Mouse (Mus musculus) G1E (cell line): ENCODE measurements around the gene Skap1. TPM values are rescaled to one million over a fixed set of nuclear protein-coding genes. Genes with fewer than 3 reads are reported as not detected.

Experiments used
- ATAC-seq: 2 replicates; pipeline ENCODE4 v1.8.0; 2016; ENCODE audit warnings: mild to moderate bottlenecking; ENCODE audit not compliant: insufficient number of reproducible peaks, poor library complexity, low FRiP score, severe bottlenecking; ENCODE audit errors: extremely low read depth
- DNase-seq: peaks from one replicate; pipeline ENCODE4 v3.0.0; 2012; ENCODE audit warnings: low spot score
- H3K27me3 ChIP-seq: 2 replicates; pipeline ENCODE4 v1.6.1; 2012; ENCODE audit warnings: mild to moderate bottlenecking, low read length, inconsistent platforms; ENCODE audit not compliant: insufficient read depth
- H3K36me3 ChIP-seq: replicated peaks from 2 replicates; pipeline ENCODE3; 2012; ENCODE audit warnings: mild to moderate bottlenecking, inconsistent platforms
- H3K4me1 ChIP-seq: 2 replicates; pipeline ENCODE4 v1.6.1; 2012; ENCODE audit warnings: low read depth, low read length, inconsistent platforms, mixed read lengths; ENCODE audit not compliant: insufficient read depth
- H3K4me3 ChIP-seq: 2 replicates; pipeline ENCODE4 v1.5.1; 2012; ENCODE audit warnings: low read depth, mild to moderate bottlenecking, inconsistent platforms, low read length, moderate library complexity, mixed read lengths
- H3K9me3 ChIP-seq: replicated peaks from 2 replicates; pipeline ENCODE4 v1.6.1; 2012; ENCODE audit warnings: inconsistent platforms
- CTCF ChIP-seq: IDR thresholded peaks from 2 replicates; pipeline ENCODE4 v1.5.1; 2012; ENCODE audit warnings: low read depth, low read length, inconsistent platforms, mixed read lengths
- GATA1 ChIP-seq: IDR thresholded peaks from 2 replicates; pipeline ENCODE4 v1.6.1; 2012; ENCODE audit warnings: borderline replicate concordance, low read length, inconsistent platforms, mixed read lengths
- GATA2 ChIP-seq: IDR thresholded peaks from 2 replicates; pipeline ENCODE4 v1.6.1; 2012; ENCODE audit warnings: low read depth, low read length, inconsistent platforms, borderline replicate concordance
- POLR2AphosphoS5 ChIP-seq: IDR thresholded peaks from 2 replicates; pipeline ENCODE4 v1.6.1; 2012; ENCODE audit warnings: low read depth, low read length, inconsistent platforms; ENCODE audit not compliant: insufficient replicate concordance
- TAL1 ChIP-seq: conservative IDR thresholded peaks from 2 replicates; pipeline ENCODE4 v1.6.1; 2012; ENCODE audit warnings: low read depth, low read length, inconsistent platforms, mixed read lengths
- polyA plus RNA-seq: library from polyadenylated mRNA; stranded (reverse); fragments of >175 nt; gene quantifications from 2 replicates; pipeline ENCODE4 v1.2.3, GENCODE M21; 2012
- total RNA-seq, 2 experiments: library from RNA; stranded (forward) in 1 of 2; stranded (reverse) in 1 of 2; fragments of 200-1000 nt in 1 of 2; fragments of >200 nt in 1 of 2; fragmentation: Nextera tagmentation in 1 of 2; gene quantifications; 2 replicates each; pipeline ENCODE4 v1.2.3; 2014 to 2017

The Skap1 gene
- total and polyA plus RNA-seq, 3 experiments = 0.55 TPM; not detected in 2

GRCm38 (mm10) chr11:96441546-96442185 is 22.7 kb upstream of the Skap1 start:
- no peak for DNase-seq
- no peak for TF ChIP-seq TAL1
- TF ChIP-seq GATA1 = no peak
- TF ChIP-seq CTCF = no peak
- no peak for TF ChIP-seq POLR2AphosphoS5
- TF ChIP-seq GATA2 = no peak
- H3K4me3 ChIP-seq = no peak overlapping the region
- H3K9me3 ChIP-seq = no peaks in the 10 kb centered on the region
- no peaks in the 10 kb centered on the region for H3K36me3 ChIP-seq
- peaks cover 6% of the 10 kb centered on the region; the same call in 1 of the 2 replicates for H3K4me1 ChIP-seq
- H3K27me3 ChIP-seq = 0 out of 2 replicates have a peak, but pooled peaks cover 8% of the 10 kb centered on the region
- no peak for ATAC-seq

DNA sequence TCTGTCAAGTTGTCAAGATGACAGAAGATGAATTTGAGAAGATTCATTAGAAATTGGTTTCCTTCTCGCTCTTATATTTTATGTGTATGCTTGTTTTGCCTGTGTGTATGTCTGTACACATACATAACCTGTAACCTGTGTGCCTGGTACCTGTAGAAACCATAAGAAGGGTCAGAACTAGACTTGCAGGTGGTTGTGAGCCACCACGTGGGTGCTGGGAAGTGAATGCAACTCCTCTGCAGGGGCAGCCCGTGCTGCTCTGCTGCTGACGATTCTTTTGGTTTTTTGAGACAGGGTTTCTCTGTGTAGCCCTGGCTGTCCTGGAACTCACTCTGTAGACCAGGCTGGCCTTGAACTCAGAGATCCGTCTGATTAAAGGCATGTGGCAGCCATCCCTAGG is 21.9 kb upstream of the Skap1 start:
- peaks cover 6% of the 10 kb centered on the region; the same call in 1 of the 2 replicates for H3K4me1 ChIP-seq
- H3K36me3 ChIP-seq = no peaks in the 10 kb centered on the region
- TF ChIP-seq CTCF (no peak), GATA1 (no peak), TAL1 (no peak), GATA2 (no peak)
- DNase-seq (no peak), ATAC-seq (no peak)
- no peak overlapping the region for H3K4me3 ChIP-seq
- no peaks in the 10 kb centered on the region for H3K9me3 ChIP-seq
- 0 out of 2 replicates have a peak, but pooled peaks cover 8% of the 10 kb centered on the region for H3K27me3 ChIP-seq

DNA sequence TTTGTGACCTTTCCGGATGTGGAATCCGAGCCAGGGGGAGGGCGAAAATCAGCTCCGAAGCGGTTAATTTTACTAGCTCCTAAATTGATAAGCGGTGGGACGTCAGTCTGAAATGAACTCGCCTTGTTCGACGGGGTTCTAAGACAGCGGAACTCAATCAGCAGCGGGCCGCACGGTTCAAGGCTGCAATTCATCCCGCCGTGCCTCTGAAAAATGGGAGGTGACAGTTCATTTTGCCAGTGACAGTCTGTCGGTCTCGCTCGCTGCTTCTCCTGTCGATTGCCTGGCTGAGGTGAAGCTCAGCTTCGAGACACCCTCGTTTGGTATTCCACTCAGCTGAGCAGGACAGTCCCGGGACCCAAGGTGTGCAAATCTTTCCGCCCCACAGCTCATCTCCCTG is 16.5 kb upstream of the Skap1 start:
- Histone ChIP-seq H3K9me3 (no peaks in the 10 kb centered on the region), H3K27me3 (peaks cover 9% of the 10 kb centered on the region; the same call in 1 of the 2 replicates)
- no peak for TF ChIP-seq TAL1
- TF ChIP-seq CTCF = no peak
- no peak for TF ChIP-seq POLR2AphosphoS5
- TF ChIP-seq GATA2 = no peak
- TF ChIP-seq GATA1 = no peak

DNA sequence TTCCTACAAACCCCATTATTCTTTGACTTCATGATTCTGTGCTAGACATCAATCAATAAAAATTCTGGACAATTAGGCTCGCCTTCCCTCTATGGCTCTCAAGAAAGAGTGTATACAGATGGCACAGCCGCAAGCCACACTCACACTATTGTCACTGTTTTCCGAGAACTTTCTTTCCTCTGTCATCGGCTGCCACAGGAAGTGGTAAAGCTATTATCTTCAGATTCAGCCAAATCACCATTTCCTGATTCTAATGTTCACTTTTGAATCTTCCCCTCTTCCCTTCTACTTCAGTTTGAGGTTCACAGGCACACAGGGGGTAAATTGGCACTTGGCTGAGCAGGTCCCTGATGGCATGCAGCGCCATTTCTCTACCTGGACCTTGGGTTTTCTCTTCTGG is 9.3 kb upstream of the Skap1 start:
- peaks cover 54% of the 10 kb centered on the region for H3K4me1 ChIP-seq
- TF ChIP-seq GATA1 = no peak
- no peak for TF ChIP-seq POLR2AphosphoS5
- no peak for TF ChIP-seq GATA2
- TF ChIP-seq CTCF = no peak
- TF ChIP-seq TAL1 = no peak
- H3K36me3 ChIP-seq = no peaks in the 10 kb centered on the region
- DNase-seq (no peak), ATAC-seq (peak; percentile 36; the same call in 1 of the 2 replicates)
- no peaks in the 10 kb centered on the region for H3K9me3 ChIP-seq
- H3K27me3 ChIP-seq = peaks cover 4% of the 10 kb centered on the region; the same call in 1 of the 2 replicates
- no peak overlapping the region for H3K4me3 ChIP-seq

More for the DNA sequence above, 16.5 kb upstream of the Skap1 start:
- Histone ChIP-seq H3K36me3 (no peaks in the 10 kb centered on the region), H3K4me1 (peaks cover 4% of the 10 kb centered on the region; the same call in 1 of the 2 replicates), H3K4me3 (no peak overlapping the region)
- no peak for ATAC-seq
- DNase-seq = no peak

- peaks cover 60% of the 10 kb centered on the region for H3K4me1 ChIP-seq
- ATAC-seq (no peak), DNase-seq (no peak)
- H3K4me3 ChIP-seq = no peak overlapping the region
- H3K36me3 ChIP-seq = no peaks in the 10 kb centered on the region
- TF ChIP-seq TAL1 = no peak
- no peak for TF ChIP-seq CTCF
- TF ChIP-seq POLR2AphosphoS5 = no peak
- no peak for TF ChIP-seq GATA2
- TF ChIP-seq GATA1 = no peak
- peaks cover 4% of the 10 kb centered on the region; the same call in 1 of the 2 replicates for H3K27me3 ChIP-seq
- no peaks in the 10 kb centered on the region for H3K9me3 ChIP-seq
These were observed 8.6 kb upstream of the Skap1 start for GRCm38 (mm10) chr11:96455699-96456326.
